Mouse (Mus musculus) neural tube, embryonic 14.5 days (tissue): Measurements from ENCODE around the gene Ift43. TPM values are rescaled to one million over a fixed set of nuclear protein-coding genes. Genes with fewer than 3 reads are reported as not detected.

Experiments used
- ATAC-seq: fragments of 200-750 bp; cut with Nextera tagmentation; 2 replicates; pipeline ENCODE4 v1.8.0; 2017; ENCODE audit warnings: low read depth, mild to moderate bottlenecking, moderate TSS enrichment, moderate library complexity
- H3K27ac ChIP-seq: fragments of 300-500 bp; sonication (generic); 2 replicates; pipeline ENCODE4 v1.5.1; 2014; ENCODE audit warnings: low read depth, mild to moderate bottlenecking, control low read depth, low read length, moderate library complexity, mixed read lengths
- H3K27me3 ChIP-seq: fragments of 300-500 bp; sonication (generic); 2 replicates; pipeline ENCODE4 v1.6.1; 2014; ENCODE audit warnings: low read length; ENCODE audit not compliant: control insufficient read depth, insufficient read depth
- H3K36me3 ChIP-seq: fragments of 300-500 bp; sonication (generic); 2 replicates; pipeline ENCODE4 v1.6.1; 2014; ENCODE audit warnings: low read length, mixed read lengths; ENCODE audit not compliant: control insufficient read depth, insufficient read depth
- H3K4me1 ChIP-seq: fragments of 300-500 bp; sonication (generic); 2 replicates; pipeline ENCODE4 v1.6.1; 2014; ENCODE audit warnings: low read length; ENCODE audit not compliant: control insufficient read depth, insufficient read depth
- H3K4me2 ChIP-seq: fragments of 300-500 bp; sonication (generic); 2 replicates; pipeline ENCODE4 v1.6.1; 2014; ENCODE audit warnings: mild to moderate bottlenecking, low read depth, low read length, control low read depth
- H3K4me3 ChIP-seq: fragments of 300-500 bp; sonication (generic); 2 replicates; pipeline ENCODE4 v1.5.1; 2014; ENCODE audit warnings: low read depth, low read length, control low read depth, mixed read lengths
- H3K9ac ChIP-seq: fragments of 300-500 bp; sonication (generic); replicated peaks from 2 replicates; pipeline ENCODE4 v1.6.1; 2014; ENCODE audit warnings: low read depth, mild to moderate bottlenecking, control low read depth, low read length, mixed read lengths
- H3K9me3 ChIP-seq: fragments of 300-500 bp; sonication (generic); 2 replicates; pipeline ENCODE4 v1.6.1; 2016; ENCODE audit warnings: low read length; ENCODE audit not compliant: control insufficient read depth
- WGBS: fragments of 180-500 bp; shearing (Covaris S2); extraction: QIAGEN DNeasy Blood & Tissue Kit; methylation state at CpG from one replicate; pipeline ENCODE4 v1.1.7; 2014; 5-methylcytosine and 5-hydroxymethylcytosine counted together
- polyA plus RNA-seq: library from polyadenylated mRNA; unstranded; fragments of >200 nt; fragmentation: Nextera tagmentation; extraction: Ambion mirVana; gene quantifications from 2 replicates; pipeline ENCODE4 v1.2.1, GENCODE M21; 2014

Gene Ift43
- polyA plus RNA-seq, 1 experiment from 2014 or later, result 38.1 TPM

DNA sequence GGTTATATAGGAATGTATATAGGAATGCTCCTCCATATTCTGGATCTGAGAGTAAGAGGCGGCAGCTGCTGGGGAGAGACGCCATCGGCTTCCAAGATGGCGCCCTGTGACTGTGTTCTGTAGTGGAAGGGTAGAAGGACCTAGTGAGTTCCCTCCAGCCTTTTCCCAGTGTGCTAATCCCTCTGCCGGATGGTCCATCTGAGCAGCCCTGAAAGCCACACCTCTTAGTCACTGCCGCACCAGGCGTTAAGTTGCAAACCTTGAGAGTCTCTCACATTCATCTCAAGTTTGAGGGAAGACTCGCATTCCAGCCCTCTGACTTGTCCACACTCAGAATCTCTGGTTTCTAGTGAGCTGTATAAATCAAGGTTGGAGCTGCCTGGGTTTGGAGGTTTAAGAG, 46.7 kb downstream of the Ift43 start:
- Histone ChIP-seq H3K4me1 (no peaks in the 10 kb centered on the region), H3K4me2 (no peak overlapping the region), H3K36me3 (no peaks in the 10 kb centered on the region), H3K27ac (no peak overlapping the region), H3K27me3 (no peaks in the 10 kb centered on the region), H3K9me3 (no peaks in the 10 kb centered on the region), H3K4me3 (no peak overlapping the region), H3K9ac (no peak overlapping the region)
- WGBS, result 93% methylated on average over 8 of the region's 8 CpGs
- no peak for ATAC-seq

DNA sequence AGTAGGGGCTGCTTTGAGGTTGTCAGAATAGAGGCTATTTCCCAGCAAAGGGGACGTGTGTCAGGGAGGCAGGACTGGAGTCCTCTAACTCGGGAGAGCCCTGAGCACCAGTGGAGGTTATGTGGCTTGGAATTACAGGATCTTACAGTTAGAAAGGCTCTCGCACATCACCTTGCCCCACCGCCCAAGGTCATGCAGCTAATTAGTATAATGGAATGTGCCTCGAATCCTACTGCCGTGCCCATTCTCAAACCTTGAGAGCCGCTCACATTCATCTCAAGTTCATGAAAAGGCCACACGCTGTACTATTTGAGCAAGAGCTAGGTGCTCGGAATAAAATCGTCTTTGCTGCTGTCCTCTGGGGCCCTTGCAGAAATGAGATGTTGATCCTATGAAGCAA, 47.4 kb downstream of the Ift43 start:
- 72% methylated on average over 10 of the region's 10 CpGs for WGBS
- Histone ChIP-seq H3K27ac (no peak overlapping the region), H3K36me3 (no peaks in the 10 kb centered on the region), H3K4me1 (no peaks in the 10 kb centered on the region), H3K4me2 (no peak overlapping the region), H3K4me3 (no peak overlapping the region), H3K27me3 (no peaks in the 10 kb centered on the region), H3K9me3 (no peaks in the 10 kb centered on the region), H3K9ac (no peak overlapping the region)
- ATAC-seq, result no peak

- H3K36me3 ChIP-seq, result no peaks in the 10 kb centered on the region
- no peak overlapping the region for H3K9ac ChIP-seq
- no peak overlapping the region for H3K4me2 ChIP-seq
- no peak overlapping the region for H3K27ac ChIP-seq
- no peaks in the 10 kb centered on the region for H3K27me3 ChIP-seq
- H3K4me3 ChIP-seq, result no peak overlapping the region
- H3K4me1 ChIP-seq, result no peaks in the 10 kb centered on the region
- no peak for ATAC-seq
- WGBS, result 18% methylated on average over 2 of the region's 2 CpGs
- H3K9me3 ChIP-seq, result no peaks in the 10 kb centered on the region
Observed at GRCm38 (mm10) chr12:86132799-86133198, 50.5 kb downstream of the Ift43 start.

GRCm38 (mm10) chr12:86135691-86136090, 53.4 kb downstream of the Ift43 start:
- no peak overlapping the region for H3K4me3 ChIP-seq
- ATAC-seq, result no peak
- no peaks in the 10 kb centered on the region for H3K9me3 ChIP-seq
- H3K9ac ChIP-seq, result no peak overlapping the region
- 77% methylated on average over 4 of the region's 4 CpGs for WGBS
- no peaks in the 10 kb centered on the region for H3K27me3 ChIP-seq
- no peak overlapping the region for H3K27ac ChIP-seq
- no peaks in the 10 kb centered on the region for H3K36me3 ChIP-seq
- no peaks in the 10 kb centered on the region for H3K4me1 ChIP-seq
- no peak overlapping the region for H3K4me2 ChIP-seq

GRCm38 (mm10) chr12:86138696-86139095, 56.4 kb downstream of the Ift43 start:
- Histone ChIP-seq H3K4me2 (no peak overlapping the region), H3K9ac (no peak overlapping the region), H3K36me3 (no peaks in the 10 kb centered on the region), H3K9me3 (no peaks in the 10 kb centered on the region), H3K27me3 (no peaks in the 10 kb centered on the region), H3K4me1 (no peaks in the 10 kb centered on the region), H3K4me3 (no peak overlapping the region), H3K27ac (no peak overlapping the region)
- 84% methylated on average over 9 of the region's 9 CpGs for WGBS
- no peak for ATAC-seq

- Histone ChIP-seq H3K27ac (no peak overlapping the region), H3K9me3 (no peaks in the 10 kb centered on the region), H3K27me3 (no peaks in the 10 kb centered on the region), H3K4me1 (no peaks in the 10 kb centered on the region), H3K36me3 (no peaks in the 10 kb centered on the region), H3K9ac (no peak overlapping the region), H3K4me3 (no peak overlapping the region), H3K4me2 (no peak overlapping the region)
- no peak for ATAC-seq
- WGBS, result 100% methylated on average over 1 of the region's 1 CpGs
Observed at GRCm38 (mm10) chr12:86142389-86142788, 60.0 kb downstream of the Ift43 start.

- Histone ChIP-seq H3K4me2 (no peak overlapping the region), H3K27me3 (no peaks in the 10 kb centered on the region), H3K9me3 (no peaks in the 10 kb centered on the region), H3K27ac (no peak overlapping the region), H3K4me1 (no peaks in the 10 kb centered on the region), H3K36me3 (no peaks in the 10 kb centered on the region), H3K9ac (no peak overlapping the region), H3K4me3 (no peak overlapping the region)
- no peak for ATAC-seq
- 98% methylated on average over 3 of the region's 3 CpGs for WGBS
Observed at GRCm38 (mm10) chr12:86146246-86146645, 63.9 kb downstream of the Ift43 start.

DNA sequence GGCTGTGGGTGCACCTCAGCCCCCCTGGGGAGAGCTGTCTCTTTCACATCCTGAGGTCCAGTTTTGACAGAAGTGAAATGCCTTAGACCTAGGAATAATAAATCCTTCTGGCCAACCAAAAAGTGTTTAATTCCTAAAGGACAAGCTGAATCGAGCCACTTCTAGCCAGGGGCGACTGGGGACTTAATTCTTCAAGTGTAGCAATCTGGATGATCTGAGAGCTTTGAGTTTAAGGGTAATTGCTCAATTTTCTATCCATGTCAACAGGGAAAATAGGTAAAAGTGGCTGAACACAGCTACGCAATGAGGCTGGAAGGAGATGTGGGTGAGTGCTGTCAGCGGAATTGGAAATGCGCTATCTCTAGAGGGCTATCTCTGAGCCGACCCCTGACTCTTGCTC, 65.9 kb downstream of the Ift43 start:
- Histone ChIP-seq H3K27me3 (no peaks in the 10 kb centered on the region), H3K4me3 (no peak overlapping the region), H3K27ac (no peak overlapping the region), H3K9me3 (no peaks in the 10 kb centered on the region), H3K9ac (no peak overlapping the region), H3K4me2 (no peak overlapping the region), H3K36me3 (no peaks in the 10 kb centered on the region), H3K4me1 (no peaks in the 10 kb centered on the region)
- 84% methylated on average over 6 of the region's 6 CpGs for WGBS
- no peak for ATAC-seq

- no peak for ATAC-seq
- WGBS, result 95% methylated on average over 6 of the region's 6 CpGs
- H3K4me2 ChIP-seq, result no peak overlapping the region
Observed at GRCm38 (mm10) chr12:86149087-86149486, 66.7 kb downstream of the Ift43 start.

GRCm38 (mm10) chr12:86151941-86152340, 69.6 kb downstream of the Ift43 start:
- H3K4me2 ChIP-seq, result no peak overlapping the region
- WGBS, result 71% methylated on average over 12 of the region's 12 CpGs
- H3K9me3 ChIP-seq, result no peaks in the 10 kb centered on the region
- no peak overlapping the region for H3K9ac ChIP-seq
- no peaks in the 10 kb centered on the region for H3K4me1 ChIP-seq
- ATAC-seq, result no peak
- H3K4me3 ChIP-seq, result no peak overlapping the region
- no peaks in the 10 kb centered on the region for H3K36me3 ChIP-seq
- H3K27ac ChIP-seq, result no peak overlapping the region
- no peaks in the 10 kb centered on the region for H3K27me3 ChIP-seq

More at GRCm38 (mm10) chr12:86149087-86149486, 66.7 kb downstream of the Ift43 start:
- Histone ChIP-seq H3K9ac (no peak overlapping the region), H3K4me3 (no peak overlapping the region), H3K9me3 (no peaks in the 10 kb centered on the region), H3K27me3 (no peaks in the 10 kb centered on the region), H3K36me3 (no peaks in the 10 kb centered on the region), H3K4me1 (no peaks in the 10 kb centered on the region), H3K27ac (no peak overlapping the region)
